Mouse (Mus musculus) regulatory T cell (primary cell): Measurements from ENCODE around the gene Spcs2.

Source experiments
- in situ Hi-C: fragments of 300-600 bp; cut with MboI, MseI; formaldehyde crosslinking; loops from one replicate; pipeline ENCODE4 v1.15.1; 2025; ENCODE audit warnings: high pct_unique_total_duplicates

Gene Spcs2

GRCm38 (mm10) chr7:99787935-99788334, 75.3 kb downstream of the Spcs2 start:
- in situ Hi-C loops: no loop called here
